Mouse (Mus musculus) bone marrow macrophage, adult 2 months (primary cell): ENCODE measurements around the gene Rsg1.

Experiments used
- CTCF ChIP-seq: IDR thresholded peaks from 2 replicates; pipeline ENCODE4 v1.5.1; 2012; ENCODE audit warnings: low read depth, mild to moderate bottlenecking, low read length, moderate library complexity
- POLR2A ChIP-seq: IDR thresholded peaks from 2 replicates; pipeline ENCODE4 v1.6.1; 2012; ENCODE audit warnings: mild to moderate bottlenecking, low read depth, low read length, borderline replicate concordance

- TF ChIP-seq POLR2A (no peak), CTCF (no peak)
Observed at GRCm38 (mm10) chr4:141236856-141237255, 23.1 kb downstream of the Rsg1 start.
